Mouse (Mus musculus) B cell, adult 67 days (primary cell): ENCODE data around the gene Tfr2. TPM values are rescaled to one million over a fixed set of nuclear protein-coding genes. Genes with fewer than 3 reads are reported as not detected.

Source experiments
- total RNA-seq, 2 experiments: library from RNA; stranded (reverse); gene quantifications; 4 replicates each; pipeline ENCODE4 v1.2.4; 2023

Tfr2 gene
- 1 to 10 TPM in 1 of 2 experiments, not detected in 1; 1.2 TPM for total RNA-seq

GRCm38 (mm10) chr5:137569665-137570064, at the start of gene Tfr2:
Gene Tfr2 (plus strand): TSS chr5:137569840.

GRCm38 (mm10) chr5:137533117-137533827, 36.4 kb upstream of the Tfr2 start, which contains the start of the genes Epo and Gnb2:
Gene Epo (minus strand): TSS chr5:137533242.
Gene Gnb2 (minus strand): TSS chr5:137533510.

GRCm38 (mm10) chr5:137553411-137553837, 16.2 kb upstream of the Tfr2 start, which contains the start of gene Actl6b:
Gene Actl6b (plus strand): TSS chr5:137553517.

GRCm38 (mm10) chr5:137600619-137601364, 31.2 kb downstream of the Tfr2 start, which contains the start of gene Mospd3:
Gene Mospd3 (minus strand): TSS chr5:137601058.

GRCm38 (mm10) chr5:137613550-137613949, 43.9 kb downstream of the Tfr2 start, which contains the start of gene Pcolce:
Gene Pcolce (minus strand): TSS chr5:137613784.

GRCm38 (mm10) chr5:137628498-137629305, 59.1 kb downstream of the Tfr2 start, which contains the start of the genes Fbxo24, Lrch4 and Gm20605:
Gene Fbxo24 (minus strand): TSS chr5:137629002.
Gene Lrch4 (plus strand): TSS chr5:137629121.
Gene Gm20605 (plus strand): TSS chr5:137629175.

Other genes with a start within 250 kb of the Tfr2 start
- gene Slc12a9, start 236.2 kb upstream of the Tfr2 start, total RNA-seq: 10 to 100 TPM; 23.7 to 28.5 TPM
- gene Ephb4, start 219.7 kb upstream of the Tfr2 start, total RNA-seq: not detected
- gene Zan, start 92.8 kb upstream of the Tfr2 start, total RNA-seq: not detected
- 10 to 100 TPM; 24.3 to 29.7 TPM for gene Pop7, start 67.3 kb upstream of the Tfr2 start, total RNA-seq
- gene Gigyf1, start 51.3 kb upstream of the Tfr2 start, total RNA-seq: 100 to 1,000 TPM; 123 to 130 TPM
- not detected for gene Epo, start 36.6 kb upstream of the Tfr2 start, total RNA-seq
- 100 to 1,000 TPM; 426 to 449 TPM for gene Gnb2, start 36.3 kb upstream of the Tfr2 start, total RNA-seq
- not detected for gene Actl6b, start 16.3 kb upstream of the Tfr2 start, total RNA-seq
- 10 to 100 TPM; 35.1 to 36.0 TPM for gene Mospd3, start 31.2 kb downstream of the Tfr2 start, total RNA-seq
- gene Pcolce, start 43.9 kb downstream of the Tfr2 start, total RNA-seq: 1 to 10 TPM in 1 of 2 experiments, not detected in 1; 1.6 TPM
- gene Fbxo24, start 59.2 kb downstream of the Tfr2 start, total RNA-seq: under 1 TPM in 1 of 2 experiments, not detected in 1; 0.39 TPM
- gene Lrch4, start 59.3 kb downstream of the Tfr2 start, total RNA-seq: 100 to 1,000 TPM; 216 to 222 TPM
- gene Gm20605, start 59.3 kb downstream of the Tfr2 start, total RNA-seq: 10 to 100 TPM; 65.4 to 76.3 TPM
- gene Sap25, start 71.5 kb downstream of the Tfr2 start, total RNA-seq: 100 to 1,000 TPM; 113 to 123 TPM
- not detected for gene Irs3, start 75.9 kb downstream of the Tfr2 start, total RNA-seq
- 10 to 100 TPM; 17.9 to 21.4 TPM for gene Agfg2, start 114.9 kb downstream of the Tfr2 start, total RNA-seq
- gene Nyap1, start 171.8 kb downstream of the Tfr2 start, total RNA-seq: under 1 TPM; 0.21 to 0.78 TPM
- gene Tsc22d4, start 175.9 kb downstream of the Tfr2 start, total RNA-seq: 100 to 1,000 TPM; 233 to 247 TPM
- gene Ppp1r35, start 209.0 kb downstream of the Tfr2 start, total RNA-seq: 10 to 100 TPM; 26.7 to 28.6 TPM
- 10 to 100 TPM; 76.0 to 99.8 TPM for gene Mepce, start 217.8 kb downstream of the Tfr2 start, total RNA-seq
- 10 to 100 TPM; 21.1 to 23.3 TPM for gene Zcwpw1, start 218.0 kb downstream of the Tfr2 start, total RNA-seq